Mouse (Mus musculus) liver, embryonic 16.5 days (tissue): ENCODE measurements around the gene Pam16. TPM values are rescaled to one million over a fixed set of nuclear protein-coding genes. Genes with fewer than 3 reads are reported as not detected.
A peak's percentile ranks its signal among the peaks of the same experiment; 100 is the strongest.

Experiments
- ATAC-seq: fragments of 200-750 bp; cut with Nextera tagmentation; 2 replicates; pipeline ENCODE4 v1.8.0; 2017; ENCODE audit warnings: low read depth, mild to moderate bottlenecking, moderate number of reproducible peaks, moderate library complexity
- H3K27ac ChIP-seq: fragments of 300-500 bp; sonication (generic); 2 replicates; pipeline ENCODE4 v1.5.1; 2014; ENCODE audit warnings: mild to moderate bottlenecking, low read length
- H3K27me3 ChIP-seq: fragments of 300-500 bp; sonication (generic); 2 replicates; pipeline ENCODE4 v1.6.1; 2014; ENCODE audit warnings: low read depth, low read length, mixed read lengths; ENCODE audit not compliant: control insufficient read depth, insufficient read depth
- H3K36me3 ChIP-seq: fragments of 300-500 bp; sonication (generic); 2 replicates; pipeline ENCODE4 v1.6.1; 2014; ENCODE audit warnings: mild to moderate bottlenecking; ENCODE audit not compliant: control insufficient read depth, insufficient read depth
- H3K4me1 ChIP-seq: fragments of 300-500 bp; sonication (generic); 2 replicates; pipeline ENCODE4 v1.6.1; 2014; ENCODE audit warnings: low read depth, low read length, mixed read lengths; ENCODE audit not compliant: control insufficient read depth
- H3K4me2 ChIP-seq: fragments of 300-500 bp; sonication (generic); 2 replicates; pipeline ENCODE4 v1.6.1; 2014; ENCODE audit warnings: low read depth, low read length, mixed read lengths
- H3K4me3 ChIP-seq: fragments of 300-500 bp; sonication (generic); 2 replicates; pipeline ENCODE4 v1.5.1; 2014; ENCODE audit warnings: low read depth, mild to moderate bottlenecking, low read length
- H3K9ac ChIP-seq: fragments of 300-500 bp; sonication (generic); 2 replicates; pipeline ENCODE4 v1.6.1; 2014; ENCODE audit warnings: low read depth, low read length
- H3K9me3 ChIP-seq: fragments of 300-500 bp; sonication (generic); replicated peaks from 2 replicates; pipeline ENCODE4 v1.6.1; 2016; ENCODE audit warnings: low read length; ENCODE audit not compliant: control insufficient read depth
- WGBS: fragments of 180-500 bp; shearing (Covaris S2); extraction: QIAGEN DNeasy Blood & Tissue Kit; methylation state at CpG from one replicate; pipeline ENCODE4 v1.1.7; 2014; ENCODE audit not compliant: insufficient replicate concordance; 5-methylcytosine and 5-hydroxymethylcytosine counted together
- polyA plus RNA-seq: library from polyadenylated mRNA; unstranded; fragments of >200 nt; fragmentation: Nextera tagmentation; extraction: Ambion mirVana; gene quantifications from 2 replicates; pipeline ENCODE4 v1.2.1, GENCODE M21; 2015

Pam16 gene
- polyA plus RNA-seq, 1 experiment from 2014 or later: 50.8 TPM

- H3K9me3 ChIP-seq: no peaks in the 10 kb centered on the region
- 19% methylated on average over 6 of the region's 6 CpGs for WGBS
- H3K27me3 ChIP-seq: no peaks in the 10 kb centered on the region
- H3K4me2 ChIP-seq: no peak overlapping the region
- H3K4me1 ChIP-seq: peaks cover 4% of the 10 kb centered on the region
- no peak overlapping the region for H3K4me3 ChIP-seq
- ATAC-seq: peak; percentile 43
- no peak overlapping the region for H3K9ac ChIP-seq
- H3K27ac ChIP-seq: no peak overlapping the region
- H3K36me3 ChIP-seq: no peaks in the 10 kb centered on the region; the same call in none of the 2 replicates
Measured at GRCm38 (mm10) chr16:4629950-4630349, 5.2 kb upstream of the Pam16 start.

DNA sequence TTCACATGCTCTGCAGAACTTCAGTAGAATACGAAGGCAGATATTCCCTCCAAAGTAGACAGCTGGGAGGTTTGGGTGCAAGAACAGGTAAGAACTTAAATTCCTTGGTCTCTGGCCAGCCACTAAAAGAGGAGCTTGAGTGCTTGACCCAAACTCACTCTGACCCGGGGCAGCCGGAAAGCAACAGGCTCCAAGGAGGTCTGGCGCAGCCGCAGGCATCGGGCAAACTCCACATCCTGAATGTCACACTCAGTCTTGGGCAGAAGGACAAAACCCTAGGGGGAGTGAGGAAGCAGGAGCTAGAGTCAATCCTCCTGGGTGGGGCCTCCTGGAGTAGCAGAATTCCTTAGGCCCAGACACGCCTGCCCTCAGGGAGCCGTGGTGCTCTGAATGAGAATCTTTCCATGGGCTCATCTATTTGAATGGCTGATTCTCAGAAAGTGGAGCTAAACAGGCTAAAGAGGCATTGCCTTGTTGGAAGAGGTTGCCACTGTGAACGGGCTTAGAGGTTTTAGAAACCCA is 4.2 kb upstream of the Pam16 start:
- Histone ChIP-seq H3K4me2 (no peak overlapping the region), H3K9ac (no peak overlapping the region), H3K4me3 (no peak overlapping the region), H3K27me3 (no peaks in the 10 kb centered on the region), H3K36me3 (no peaks in the 10 kb centered on the region; the same call in none of the 2 replicates), H3K9me3 (no peaks in the 10 kb centered on the region), H3K27ac (no peak overlapping the region), H3K4me1 (peaks cover 6% of the 10 kb centered on the region)
- 80% methylated on average over 9 of the region's 9 CpGs for WGBS
- no peak for ATAC-seq

DNA sequence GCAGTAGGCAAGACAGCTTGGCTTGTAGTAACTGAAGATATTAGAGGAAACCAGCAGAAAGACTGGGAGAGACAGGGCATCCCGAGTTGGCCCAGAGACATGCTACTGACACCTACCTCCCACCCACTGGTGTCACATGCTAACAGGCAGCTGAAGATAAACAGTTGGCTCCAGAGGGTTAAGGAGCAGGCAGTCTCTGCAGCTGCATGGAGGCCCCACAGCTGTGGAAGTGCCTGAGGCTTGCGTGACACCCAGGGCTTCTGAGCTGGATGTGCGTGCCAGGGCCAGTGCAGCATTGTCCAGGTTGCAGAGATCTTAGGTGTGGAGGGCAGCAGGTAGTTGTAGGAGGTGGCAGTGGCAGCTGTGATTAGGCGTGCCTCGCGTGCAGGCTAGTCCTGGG is 2.3 kb upstream of the Pam16 start:
- no peaks in the 10 kb centered on the region for H3K27me3 ChIP-seq
- no peaks in the 10 kb centered on the region; the same call in 1 of the 2 replicates for H3K36me3 ChIP-seq
- peaks cover 17% of the 10 kb centered on the region for H3K4me1 ChIP-seq
- H3K27ac ChIP-seq: no peak overlapping the region
- 81% methylated on average over 6 of the region's 6 CpGs for WGBS
- H3K9ac ChIP-seq: no peak overlapping the region
- H3K4me3 ChIP-seq: no peak overlapping the region
- H3K9me3 ChIP-seq: no peaks in the 10 kb centered on the region
- ATAC-seq: no peak
- no peak overlapping the region for H3K4me2 ChIP-seq

DNA sequence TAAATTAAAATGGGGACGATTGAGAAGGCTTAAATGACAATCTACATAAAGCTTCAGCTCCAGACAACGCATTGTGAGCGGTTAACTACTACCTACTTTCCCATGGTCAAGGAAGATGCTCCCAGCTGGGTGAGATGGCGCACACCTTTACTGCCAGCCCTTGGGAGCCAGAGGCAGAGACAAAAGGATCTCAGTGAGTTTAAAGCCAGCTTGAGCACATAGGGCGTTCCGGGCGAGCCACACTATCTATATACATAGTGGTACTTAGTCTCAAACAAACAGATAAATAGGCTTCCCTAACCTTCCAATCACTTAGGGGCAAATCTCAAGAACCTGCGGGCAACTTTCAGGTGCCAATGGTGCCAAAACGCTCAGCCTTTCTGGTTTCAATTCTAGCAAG is 714 bp downstream of the Pam16 start:
- Histone ChIP-seq H3K27ac (peak overlapping the region; percentile 85), H3K9ac (peak overlapping the region; percentile 87), H3K4me1 (peaks cover 20% of the 10 kb centered on the region), H3K4me3 (peak overlapping the region; percentile 81), H3K27me3 (no peaks in the 10 kb centered on the region), H3K4me2 (peak overlapping the region; percentile 74), H3K9me3 (no peaks in the 10 kb centered on the region), H3K36me3 (no peaks in the 10 kb centered on the region)
- peak; percentile 50 for ATAC-seq
- 14% methylated on average over 9 of the region's 9 CpGs for WGBS

- H3K9me3 ChIP-seq: no peaks in the 10 kb centered on the region
- no peak overlapping the region for H3K27ac ChIP-seq
- H3K4me1 ChIP-seq: peaks cover 3% of the 10 kb centered on the region
- H3K4me3 ChIP-seq: no peak overlapping the region
- WGBS: 67% methylated on average over 4 of the region's 4 CpGs
- no peak for ATAC-seq
- H3K9ac ChIP-seq: no peak overlapping the region
- H3K27me3 ChIP-seq: no peaks in the 10 kb centered on the region
- H3K4me2 ChIP-seq: no peak overlapping the region
- H3K36me3 ChIP-seq: no peaks in the 10 kb centered on the region; the same call in 1 of the 2 replicates
Measured at GRCm38 (mm10) chr16:4616829-4617228, 8.0 kb downstream of the Pam16 start.

GRCm38 (mm10) chr16:4615297-4615696 is 9.5 kb downstream of the Pam16 start:
- H3K9ac ChIP-seq: no peak overlapping the region
- no peak for ATAC-seq
- no peaks in the 10 kb centered on the region for H3K4me1 ChIP-seq
- WGBS: 53% methylated on average over 1 of the region's 1 CpGs
- H3K36me3 ChIP-seq: no peaks in the 10 kb centered on the region; the same call in 1 of the 2 replicates
- no peaks in the 10 kb centered on the region for H3K27me3 ChIP-seq
- no peak overlapping the region for H3K27ac ChIP-seq
- H3K4me2 ChIP-seq: no peak overlapping the region
- no peaks in the 10 kb centered on the region for H3K9me3 ChIP-seq
- H3K4me3 ChIP-seq: no peak overlapping the region

- Histone ChIP-seq H3K27me3 (no peaks in the 10 kb centered on the region), H3K4me3 (no peak overlapping the region), H3K4me2 (no peak overlapping the region), H3K36me3 (no peaks in the 10 kb centered on the region; the same call in 1 of the 2 replicates), H3K9ac (no peak overlapping the region), H3K4me1 (no peaks in the 10 kb centered on the region), H3K9me3 (no peaks in the 10 kb centered on the region), H3K27ac (no peak overlapping the region)
- WGBS: 82% methylated on average over 3 of the region's 3 CpGs
- ATAC-seq: no peak
Measured at GRCm38 (mm10) chr16:4614639-4615038, 10.1 kb downstream of the Pam16 start.

DNA sequence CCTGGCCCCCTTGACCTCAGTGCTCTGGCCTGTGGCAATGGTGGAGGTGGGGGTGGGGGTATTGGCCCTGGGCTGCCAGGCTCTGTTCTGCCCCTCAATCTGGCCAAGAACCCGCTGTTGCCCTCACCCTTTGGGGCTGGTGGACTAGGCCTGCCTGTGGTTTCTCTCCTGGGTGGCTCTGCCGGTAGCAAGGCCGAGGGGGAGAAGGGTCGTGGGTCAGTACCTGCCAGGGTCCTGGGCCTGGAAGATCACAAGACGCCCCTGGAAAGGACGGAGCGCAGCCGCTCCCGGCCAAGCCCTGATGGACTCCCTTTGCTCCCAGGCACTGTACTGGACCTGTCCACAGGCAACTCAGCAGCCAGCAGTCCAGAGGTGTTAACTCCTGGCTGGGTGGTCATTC is 11.1 kb downstream of the Pam16 start:
- WGBS: 78% methylated on average over 9 of the region's 9 CpGs
- H3K36me3 ChIP-seq: no peaks in the 10 kb centered on the region; the same call in 1 of the 2 replicates
- H3K4me1 ChIP-seq: no peaks in the 10 kb centered on the region
- no peak overlapping the region for H3K27ac ChIP-seq
- no peak overlapping the region for H3K9ac ChIP-seq
- ATAC-seq: no peak
- H3K4me2 ChIP-seq: no peak overlapping the region
- H3K4me3 ChIP-seq: no peak overlapping the region
- no peaks in the 10 kb centered on the region for H3K9me3 ChIP-seq
- no peaks in the 10 kb centered on the region for H3K27me3 ChIP-seq

- no peak for ATAC-seq
- H3K4me3 ChIP-seq: no peak overlapping the region
- WGBS: 86% methylated on average over 7 of the region's 7 CpGs
Measured at GRCm38 (mm10) chr16:4611676-4612075, 13.1 kb downstream of the Pam16 start.

More at GRCm38 (mm10) chr16:4611676-4612075, 13.1 kb downstream of the Pam16 start:
- H3K9ac ChIP-seq: no peak overlapping the region
- no peaks in the 10 kb centered on the region; the same call in 1 of the 2 replicates for H3K36me3 ChIP-seq
- H3K4me2 ChIP-seq: no peak overlapping the region
- H3K4me1 ChIP-seq: peaks cover 6% of the 10 kb centered on the region
- H3K27ac ChIP-seq: no peak overlapping the region
- no peaks in the 10 kb centered on the region for H3K27me3 ChIP-seq
- no peaks in the 10 kb centered on the region for H3K9me3 ChIP-seq
